Mouse (Mus musculus): ENCODE data around the gene Ksr1. TPM values are rescaled to one million over a fixed set of nuclear protein-coding genes. Genes with fewer than 3 reads are reported as not detected.

The Ksr1 gene
- polyA plus RNA-seq, 1 experiment from 2014 or later = 4.7 TPM

DNA sequence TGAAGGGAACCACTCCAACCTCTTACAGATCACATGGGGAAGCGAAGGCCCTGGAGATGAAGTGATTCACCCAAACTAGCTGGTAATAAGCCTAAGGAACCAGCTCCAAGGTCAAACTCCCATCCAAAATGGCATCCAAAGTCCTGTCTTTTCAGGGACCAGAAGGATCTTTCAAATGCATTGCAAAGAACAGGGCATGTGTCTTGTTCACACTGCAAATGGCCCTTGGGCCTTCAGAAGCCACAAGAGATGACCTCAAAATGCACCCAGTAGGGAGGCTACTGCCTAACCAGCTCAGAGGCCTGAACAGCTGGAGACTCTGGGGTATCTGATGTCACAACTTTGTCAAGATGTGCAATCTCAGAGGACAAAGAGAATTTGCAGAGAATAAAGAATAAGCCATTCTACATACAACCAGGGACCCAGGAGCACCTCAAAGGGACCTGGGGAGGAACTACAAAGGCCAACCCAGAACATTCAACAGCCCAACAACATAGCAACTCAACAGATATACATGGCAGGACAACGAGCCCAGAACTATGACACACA lies 2.1 kb downstream of the Ksr1 start:
- TF ChIP-seq CTCF (IDR thresholded peaks at IDR 0.05; ENCODE audit: low read depth) = no peak
- Histone ChIP-seq H3K27me3 (replicated peaks; ENCODE audit: control insufficient read depth, insufficient read depth, low read length) (no peaks in the 10 kb centered on the region), H3K36me3 (ENCODE audit: control insufficient read depth, insufficient read depth) (peaks cover 14% of the 10 kb centered on the region; the same call in 1 of the 2 replicates), H3K27ac (ENCODE audit: low read depth, low read length) (no peak overlapping the region), H3K4me2 (replicated peaks; ENCODE audit: low read depth) (peak overlapping the region; percentile 75), H3K4me3 (ENCODE audit: low read depth, low read length) (peak overlapping the region; percentile 81), H3K4me1 (replicated peaks; ENCODE audit: control insufficient read depth, insufficient read depth, low read length) (peaks cover 8% of the 10 kb centered on the region), H3K9me3 (ENCODE audit: control insufficient read depth) (no peaks in the 10 kb centered on the region), H3K9ac (ENCODE audit: low read depth, low read length) (peak overlapping the region; percentile 2; the same call in 1 of the 2 replicates)
- ATAC-seq = no peak
- WGBS = 77% methylated on average over 2 of the region's 2 CpGs

- no peak for ATAC-seq
- H3K9ac ChIP-seq (ENCODE audit: low read depth, low read length) = no peak overlapping the region
- no peak overlapping the region for H3K27ac ChIP-seq (ENCODE audit: low read depth, low read length)
- no peak overlapping the region for H3K4me3 ChIP-seq (ENCODE audit: low read depth, low read length)
- H3K9me3 ChIP-seq (ENCODE audit: control insufficient read depth) = no peaks in the 10 kb centered on the region
- no peaks in the 10 kb centered on the region for H3K27me3 ChIP-seq (replicated peaks; ENCODE audit: control insufficient read depth, insufficient read depth, low read length)
- 70% methylated on average over 3 of the region's 3 CpGs for WGBS
- peaks cover 8% of the 10 kb centered on the region for H3K4me1 ChIP-seq (replicated peaks; ENCODE audit: control insufficient read depth, insufficient read depth, low read length)
- peaks cover 14% of the 10 kb centered on the region; the same call in 1 of the 2 replicates for H3K36me3 ChIP-seq (ENCODE audit: control insufficient read depth, insufficient read depth)
- peak overlapping the region; percentile 75 for H3K4me2 ChIP-seq (replicated peaks; ENCODE audit: low read depth)
- peak; percentile 44 for TF ChIP-seq CTCF (IDR thresholded peaks at IDR 0.05; ENCODE audit: low read depth)
Measured at GRCm38 (mm10) chr11:79143322-79143721, 2.9 kb downstream of the Ksr1 start.

GRCm38 (mm10) chr11:79142381-79142780 lies 3.8 kb downstream of the Ksr1 start:
- Histone ChIP-seq H3K9me3 (ENCODE audit: control insufficient read depth) (no peaks in the 10 kb centered on the region), H3K4me1 (replicated peaks; ENCODE audit: control insufficient read depth, insufficient read depth, low read length) (peaks cover 8% of the 10 kb centered on the region), H3K4me2 (replicated peaks; ENCODE audit: low read depth) (peak overlapping the region; percentile 75; the same call in 1 of the 2 replicates), H3K27ac (ENCODE audit: low read depth, low read length) (peak overlapping the region; percentile 21; the same call in 1 of the 2 replicates), H3K4me3 (ENCODE audit: low read depth, low read length) (no peak overlapping the region), H3K27me3 (replicated peaks; ENCODE audit: control insufficient read depth, insufficient read depth, low read length) (no peaks in the 10 kb centered on the region), H3K36me3 (ENCODE audit: control insufficient read depth, insufficient read depth) (peaks cover 14% of the 10 kb centered on the region; the same call in 1 of the 2 replicates), H3K9ac (ENCODE audit: low read depth, low read length) (no peak overlapping the region)
- no peak for ATAC-seq
- 86% methylated on average over 11 of the region's 11 CpGs for WGBS
- TF ChIP-seq CTCF (IDR thresholded peaks at IDR 0.05; ENCODE audit: low read depth) = no peak

- Histone ChIP-seq H3K9ac (ENCODE audit: low read depth, low read length) (no peak overlapping the region), H3K9me3 (ENCODE audit: control insufficient read depth) (no peaks in the 10 kb centered on the region), H3K36me3 (ENCODE audit: control insufficient read depth, insufficient read depth) (peaks cover 14% of the 10 kb centered on the region; the same call in 1 of the 2 replicates), H3K27me3 (replicated peaks; ENCODE audit: control insufficient read depth, insufficient read depth, low read length) (no peaks in the 10 kb centered on the region), H3K27ac (ENCODE audit: low read depth, low read length) (peak overlapping the region; percentile 4; the same call in 1 of the 2 replicates), H3K4me2 (replicated peaks; ENCODE audit: low read depth) (no peak overlapping the region; the same call in 1 of the 2 replicates), H3K4me3 (ENCODE audit: low read depth, low read length) (no peak overlapping the region), H3K4me1 (replicated peaks; ENCODE audit: control insufficient read depth, insufficient read depth, low read length) (peaks cover 8% of the 10 kb centered on the region)
- ATAC-seq = no peak
- peak; percentile 33; the same call in 1 of the 2 replicates for TF ChIP-seq CTCF (IDR thresholded peaks at IDR 0.05; ENCODE audit: low read depth)
- WGBS = 37% methylated on average over 11 of the region's 11 CpGs
Measured at GRCm38 (mm10) chr11:79141235-79142109, 4.7 kb downstream of the Ksr1 start.

- no peak for ATAC-seq
- Histone ChIP-seq H3K9me3 (ENCODE audit: control insufficient read depth) (no peaks in the 10 kb centered on the region), H3K4me1 (replicated peaks; ENCODE audit: control insufficient read depth, insufficient read depth, low read length) (peaks cover 8% of the 10 kb centered on the region), H3K27me3 (replicated peaks; ENCODE audit: control insufficient read depth, insufficient read depth, low read length) (no peaks in the 10 kb centered on the region), H3K36me3 (ENCODE audit: control insufficient read depth, insufficient read depth) (peaks cover 14% of the 10 kb centered on the region; the same call in 1 of the 2 replicates), H3K4me3 (ENCODE audit: low read depth, low read length) (no peak overlapping the region), H3K4me2 (replicated peaks; ENCODE audit: low read depth) (no peak overlapping the region), H3K9ac (ENCODE audit: low read depth, low read length) (no peak overlapping the region), H3K27ac (ENCODE audit: low read depth, low read length) (no peak overlapping the region)
- no peak for TF ChIP-seq CTCF (IDR thresholded peaks at IDR 0.05; ENCODE audit: low read depth)
- WGBS = 90% methylated on average over 6 of the region's 6 CpGs
Measured at GRCm38 (mm10) chr11:79140511-79140888, 5.7 kb downstream of the Ksr1 start.

DNA sequence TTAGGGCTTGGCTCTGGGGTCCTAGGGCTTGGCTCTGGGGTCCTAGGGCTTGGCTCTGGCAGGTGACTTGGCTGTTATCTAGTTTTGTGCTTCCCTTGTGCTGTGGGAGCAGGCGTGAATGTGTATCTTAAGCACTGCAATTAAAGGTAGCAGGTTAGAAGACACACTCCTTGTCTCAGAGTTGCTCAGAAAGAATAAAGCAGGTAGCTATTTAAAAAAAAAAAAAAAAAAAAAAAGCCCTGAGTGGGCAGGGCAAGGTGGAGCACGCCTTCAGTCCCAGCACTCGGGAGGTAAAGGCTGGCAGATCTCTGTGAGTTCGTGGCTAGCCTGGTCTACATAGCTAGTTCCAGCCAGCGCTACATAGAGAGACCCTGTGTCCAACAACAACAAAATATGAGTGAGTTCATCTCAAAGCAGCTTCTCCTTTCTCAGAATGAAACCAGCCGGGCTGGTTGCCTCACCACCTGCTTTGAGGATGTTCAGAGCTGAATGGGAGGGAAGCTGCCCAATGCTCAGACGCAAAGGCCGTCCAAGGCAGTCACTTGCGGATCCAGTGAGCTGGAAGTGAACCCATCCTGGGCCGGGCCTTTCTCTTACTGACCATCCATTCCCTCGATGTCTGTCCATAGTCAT lies 6.2 kb downstream of the Ksr1 start:
- no peak for TF ChIP-seq CTCF (IDR thresholded peaks at IDR 0.05; ENCODE audit: low read depth)
- H3K36me3 ChIP-seq (ENCODE audit: control insufficient read depth, insufficient read depth) = peaks cover 14% of the 10 kb centered on the region; the same call in 1 of the 2 replicates
- H3K4me3 ChIP-seq (ENCODE audit: low read depth, low read length) = no peak overlapping the region
- no peak overlapping the region for H3K4me2 ChIP-seq (replicated peaks; ENCODE audit: low read depth)
- H3K27ac ChIP-seq (ENCODE audit: low read depth, low read length) = no peak overlapping the region
- no peaks in the 10 kb centered on the region for H3K9me3 ChIP-seq (ENCODE audit: control insufficient read depth)
- H3K27me3 ChIP-seq (replicated peaks; ENCODE audit: control insufficient read depth, insufficient read depth, low read length) = no peaks in the 10 kb centered on the region
- no peak overlapping the region for H3K9ac ChIP-seq (ENCODE audit: low read depth, low read length)
- ATAC-seq = no peak
- H3K4me1 ChIP-seq (replicated peaks; ENCODE audit: control insufficient read depth, insufficient read depth, low read length) = peaks cover 8% of the 10 kb centered on the region
- WGBS = 76% methylated on average over 11 of the region's 11 CpGs
